Mouse (Mus musculus) MEL (cell line): ENCODE measurements around the gene Samd14. TPM values are rescaled to one million over a fixed set of nuclear protein-coding genes. Genes with fewer than 3 reads are reported as not detected.

Experiments used
- DNase-seq: peaks from one replicate; pipeline ENCODE4 v3.0.0; 2011; ENCODE audit warnings: low read depth, low spot score
- H3K27ac ChIP-seq: 2 replicates; pipeline ENCODE4 v1.5.1; 2012; ENCODE audit warnings: low read depth, mild to moderate bottlenecking, control low read depth, low read length, moderate library complexity; ENCODE audit not compliant: control insufficient read depth
- H3K27me3 ChIP-seq, 2 experiments: fragments of 150-350 bp in 1 of 2; sonication (generic) in 1 of 2; 2 replicates each; pipeline ENCODE4 v1.6.1; 2012; ENCODE audit warnings: low read length in 2 of 2, mild to moderate bottlenecking in 2 of 2, improper control_type of control experiment in 1 of 2, moderate library complexity in 1 of 2; ENCODE audit not compliant: insufficient read depth in 2 of 2, control insufficient read depth in 1 of 2
- H3K36me3 ChIP-seq, 2 experiments: 2 replicates each; pipeline ENCODE4 v1.6.1; 2012 to 2014; ENCODE audit warnings: low read length in 2 of 2, improper control_type of control experiment in 1 of 2, inconsistent platforms in 1 of 2, mild to moderate bottlenecking in 1 of 2; ENCODE audit not compliant: insufficient read depth in 2 of 2, control insufficient read depth in 1 of 2
- H3K4me1 ChIP-seq, 2 experiments: fragments of 150-350 bp in 1 of 2; sonication (generic) in 1 of 2; 2 replicates each; pipeline ENCODE4 v1.6.1; 2012; ENCODE audit warnings: low read length in 2 of 2, improper control_type of control experiment in 1 of 2, mild to moderate bottlenecking in 1 of 2; ENCODE audit not compliant: insufficient read depth in 2 of 2, control insufficient read depth in 1 of 2
- H3K4me3 ChIP-seq, 2 experiments: fragments of 150-350 bp in 1 of 2; sonication (generic) in 1 of 2; 2 replicates each; pipeline ENCODE4 v1.5.1; 2012; ENCODE audit warnings: low read depth in 2 of 2, low read length in 2 of 2, mild to moderate bottlenecking in 2 of 2, moderate library complexity in 2 of 2, control low read depth in 1 of 2, improper control_type of control experiment in 1 of 2; ENCODE audit not compliant: control insufficient read depth in 1 of 2, insufficient read depth in 1 of 2
- H3K79me2 ChIP-seq: 2 replicates; pipeline ENCODE4 v1.6.1; 2012; ENCODE audit warnings: mild to moderate bottlenecking, low read length, moderate library complexity; ENCODE audit not compliant: control insufficient read depth, poor library complexity, insufficient read depth
- H3K9ac ChIP-seq: 2 replicates; pipeline ENCODE4 v1.6.1; 2012; ENCODE audit warnings: low read depth, mild to moderate bottlenecking, control low read depth, low read length, moderate library complexity; ENCODE audit not compliant: control insufficient read depth, poor library complexity, severe bottlenecking
- H3K9me3 ChIP-seq: fragments of 150-350 bp; sonication (generic); replicated peaks from 2 replicates; pipeline ENCODE4 v1.6.1; 2012; ENCODE audit warnings: mild to moderate bottlenecking, low read length, improper control_type of control experiment, moderate library complexity; ENCODE audit not compliant: insufficient read depth
- BHLHE40 ChIP-seq: IDR thresholded peaks from 2 replicates; pipeline ENCODE4 v1.6.1; 2012; ENCODE audit warnings: low read depth, mild to moderate bottlenecking, inconsistent platforms, low read length, improper control_type of control experiment, borderline replicate concordance
- CHD2 ChIP-seq: IDR thresholded peaks from 2 replicates; pipeline ENCODE4 v1.6.1; 2011; ENCODE audit warnings: low read length, improper control_type of control experiment
- ELF1 ChIP-seq: IDR thresholded peaks from 2 replicates; pipeline ENCODE4 v1.6.1; 2014; ENCODE audit warnings: low read depth, mild to moderate bottlenecking, inconsistent platforms, low read length, improper control_type of control experiment, moderate library complexity
- EP300 ChIP-seq, 2 experiments: IDR thresholded peaks; 2 replicates each; pipeline ENCODE4 v1.6.1; 2011; ENCODE audit warnings: improper control_type of control experiment in 2 of 2, low read length in 2 of 2, low read depth in 1 of 2, mild to moderate bottlenecking in 1 of 2
- ETS1 ChIP-seq: IDR thresholded peaks from 2 replicates; pipeline ENCODE4 v1.6.1; 2012; ENCODE audit warnings: low read depth, mild to moderate bottlenecking, inconsistent platforms, low read length, improper control_type of control experiment, moderate library complexity
- GABPA ChIP-seq: IDR thresholded peaks from 2 replicates; pipeline ENCODE4 v1.6.1; 2012; ENCODE audit warnings: low read depth, mild to moderate bottlenecking, inconsistent platforms, low read length, improper control_type of control experiment, moderate library complexity
- GATA1 ChIP-seq: IDR thresholded peaks from 2 replicates; pipeline ENCODE4 v1.6.1; 2011; ENCODE audit warnings: low read depth, low read length, improper control_type of control experiment
- MAFK ChIP-seq: IDR thresholded peaks from 2 replicates; pipeline ENCODE4 v1.6.1; 2011; ENCODE audit warnings: low read depth, mild to moderate bottlenecking, low read length, improper control_type of control experiment, borderline replicate concordance
- MAX ChIP-seq: IDR thresholded peaks from 2 replicates; pipeline ENCODE4 v1.6.1; 2011; ENCODE audit warnings: low read length, improper control_type of control experiment
- MEF2A ChIP-seq: IDR thresholded peaks from 2 replicates; pipeline ENCODE4 v1.6.1; 2014; ENCODE audit warnings: low read depth, mild to moderate bottlenecking, inconsistent platforms, low read length, improper control_type of control experiment; ENCODE audit not compliant: poor library complexity, insufficient replicate concordance, severe bottlenecking; ENCODE audit errors: extremely low read depth
- MXI1 ChIP-seq: IDR thresholded peaks from 2 replicates; pipeline ENCODE4 v1.6.1; 2011; ENCODE audit warnings: mild to moderate bottlenecking, low read depth, low read length, improper control_type of control experiment
- MYB ChIP-seq: IDR thresholded peaks from 2 replicates; pipeline ENCODE4 v1.6.1; 2011; ENCODE audit warnings: mild to moderate bottlenecking, low read depth, low read length, improper control_type of control experiment
- MYC ChIP-seq: IDR thresholded peaks from 2 replicates; pipeline ENCODE4 v1.6.1; 2011; ENCODE audit warnings: low read depth, mild to moderate bottlenecking, low read length, improper control_type of control experiment, moderate library complexity
- SIN3A ChIP-seq: IDR thresholded peaks from 2 replicates; pipeline ENCODE4 v1.6.1; 2012; ENCODE audit warnings: low read length, improper control_type of control experiment, inconsistent platforms
- SMC3 ChIP-seq: IDR thresholded peaks from 2 replicates; pipeline ENCODE4 v1.6.1; 2011; ENCODE audit warnings: low read depth, low read length, improper control_type of control experiment
- TAL1 ChIP-seq: IDR thresholded peaks from 2 replicates; pipeline ENCODE4 v1.6.1; 2012; ENCODE audit warnings: mild to moderate bottlenecking, inconsistent platforms, low read length, moderate library complexity, mixed read lengths
- TCF12 ChIP-seq: IDR thresholded peaks from 2 replicates; pipeline ENCODE4 v1.6.1; 2014; ENCODE audit warnings: low read depth, mild to moderate bottlenecking, inconsistent platforms, low read length, improper control_type of control experiment, moderate library complexity
- USF1 ChIP-seq: IDR thresholded peaks from 2 replicates; pipeline ENCODE4 v1.6.1; 2014; ENCODE audit warnings: low read depth, mild to moderate bottlenecking, inconsistent platforms, low read length, improper control_type of control experiment, moderate library complexity
- USF2 ChIP-seq, 2 experiments: IDR thresholded peaks; 2 replicates each; pipeline ENCODE4 v1.6.1; 2011 to 2012; ENCODE audit warnings: improper control_type of control experiment in 2 of 2, low read length in 2 of 2, borderline replicate concordance in 1 of 2, inconsistent platforms in 1 of 2, low read depth in 1 of 2, mild to moderate bottlenecking in 1 of 2; ENCODE audit not compliant: insufficient read depth in 1 of 2
- ZC3H11A ChIP-seq: IDR thresholded peaks from 2 replicates; pipeline ENCODE4 v1.6.1; 2012; ENCODE audit warnings: low read depth, mild to moderate bottlenecking, inconsistent platforms, low read length, improper control_type of control experiment
- ZNF384 ChIP-seq: IDR thresholded peaks from 2 replicates; pipeline ENCODE4 v1.6.1; 2012; ENCODE audit warnings: low read depth, mild to moderate bottlenecking, inconsistent platforms, low read length, improper control_type of control experiment
- polyA plus RNA-seq, 2 experiments: library from polyadenylated mRNA; stranded (reverse) in 1 of 2; unstranded in 1 of 2; fragments of >175 nt in 1 of 2; fragments of >200 nt in 1 of 2; gene quantifications; 2 replicates each; pipeline versions ENCODE4 v1.2.1 to v1.2.4; 2012; ENCODE audit warnings: low replicate concordance in 2 of 2, low read depth in 1 of 2; ENCODE audit not compliant: insufficient read length in 2 of 2, insufficient read depth in 1 of 2, missing spikeins in 1 of 2
- total RNA-seq: library from RNA; depleted of rRNA; stranded (reverse); fragments of 300-350 nt; gene quantifications from 2 replicates; pipeline ENCODE4 v1.2.3, GENCODE M21; 2012

The Samd14 gene
- total and polyA plus RNA-seq, 3 experiments = 57.6 to 1,219 (median 101) TPM

DNA sequence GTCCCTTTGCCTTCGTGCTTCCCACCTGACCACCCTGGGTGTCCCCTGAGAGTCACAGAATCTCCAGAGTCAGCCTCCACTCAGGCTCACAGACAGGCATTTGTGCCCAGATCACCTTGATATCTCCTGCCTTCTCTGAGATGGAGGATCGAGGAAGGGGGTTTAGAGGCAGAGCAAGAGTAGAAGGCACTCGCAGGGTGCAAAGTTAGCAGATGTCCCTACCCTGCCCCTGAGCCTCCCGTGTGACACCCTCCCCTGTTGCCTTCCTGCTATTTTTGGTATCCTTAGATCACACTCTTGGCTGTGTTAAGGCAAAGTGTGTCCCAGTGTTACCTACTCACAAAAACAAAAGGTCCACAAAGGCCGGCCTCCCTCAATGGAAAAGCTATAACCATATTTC, 33.5 kb upstream of the Samd14 start, which contains the start of gene Sgca:
Gene Sgca, minus strand, starts transcription at position 129 of the 400 bp plus-strand sequence.
- no peak for TF ChIP-seq MEF2A
- TF ChIP-seq USF1 = no peak
- no peak for TF ChIP-seq MYB
- TF ChIP-seq ZNF384 = no peak
- no peak for TF ChIP-seq CHD2
- no peak for TF ChIP-seq MYC
- TF ChIP-seq USF2 (IDR thresholded peaks at IDR 0.05; ENCODE audit: borderline replicate concordance in 1 of 2, insufficient read depth in 1 of 2, low read depth in 1 of 2, low read length in 2 of 2) = no peak
- TF ChIP-seq GATA1 = no peak
- no peak for TF ChIP-seq TCF12
- TF ChIP-seq ZC3H11A = no peak
- no peak for TF ChIP-seq SMC3
- no peak for TF ChIP-seq EP300 (IDR thresholded peaks at IDR 0.05; ENCODE audit: low read depth in 1 of 2, low read length in 2 of 2)
- no peak for TF ChIP-seq BHLHE40
- no peak for TF ChIP-seq ETS1
- no peaks in the 10 kb centered on the region for H3K9me3 ChIP-seq
- DNase-seq = no peak
- no peak within 1 kb of the TSS for H3K9ac ChIP-seq
- peaks cover 0 to 11% of the 10 kb centered on the region in 2 experiments; a peak in 2 of 4 replicates for H3K36me3 ChIP-seq
- peaks cover 2 to 8% of the 10 kb centered on the region in 2 experiments; a peak in 3 of 4 replicates for H3K4me1 ChIP-seq
- H3K27me3 ChIP-seq = no peaks in the 10 kb centered on the region
- H3K4me3 ChIP-seq = no peak within 1 kb of the TSS
- no peak within 1 kb of the TSS for H3K27ac ChIP-seq
- no peaks in the 10 kb centered on the region for H3K79me2 ChIP-seq

DNA sequence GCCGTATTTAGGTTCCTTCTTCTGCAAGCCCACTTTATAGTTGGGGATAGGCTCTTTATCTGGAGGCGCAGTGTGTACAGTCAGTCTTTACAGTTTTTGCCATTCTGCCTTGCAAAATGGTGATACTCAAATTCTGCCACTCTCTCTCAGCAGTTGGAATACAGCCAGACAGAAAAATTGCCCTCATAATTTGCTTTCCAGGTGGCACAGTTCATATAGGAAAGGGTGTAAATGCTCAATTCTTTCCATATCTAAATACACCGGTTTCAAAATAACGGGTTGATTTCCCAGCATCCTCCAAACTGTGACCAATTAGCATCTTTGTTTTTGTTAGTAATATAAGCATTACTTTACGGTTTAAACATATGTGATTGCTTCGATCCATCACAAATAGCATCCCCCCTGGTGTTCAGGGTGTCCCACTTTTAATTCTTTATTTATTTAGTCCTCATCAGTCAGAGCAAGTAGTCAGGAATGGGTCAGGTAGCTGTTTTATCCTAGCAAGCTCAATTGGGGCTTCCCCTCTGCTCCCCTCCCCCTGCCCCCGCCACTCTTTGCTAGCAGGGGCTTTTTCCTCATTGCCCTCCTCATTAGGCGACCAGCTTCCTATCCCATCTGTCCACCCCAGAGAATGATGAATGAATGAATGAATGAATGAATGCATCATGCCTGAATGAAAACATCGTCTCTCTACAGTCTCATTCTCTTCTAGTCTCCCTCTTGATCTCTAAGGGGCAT, 31.3 kb upstream of the Samd14 start:
- TF ChIP-seq MAFK (no peak), GABPA (no peak), GATA1 (peak; percentile 65; the same call in 1 of the 2 replicates), EP300 (IDR thresholded peaks at IDR 0.05; ENCODE audit: low read depth in 1 of 2, low read length in 2 of 2) (peak; percentile 68 to 81), TAL1 (peak; percentile 44), TCF12 (no peak), ETS1 (peak; percentile 46; the same call in 1 of the 2 replicates), SIN3A (peak; percentile 63; the same call in 1 of the 2 replicates), MEF2A (no peak), ELF1 (no peak), MAX (peak; percentile 35; the same call in 1 of the 2 replicates), MXI1 (peak; percentile 32; the same call in 1 of the 2 replicates)
- Histone ChIP-seq H3K36me3 (peaks cover 0 to 11% of the 10 kb centered on the region in 2 experiments; a peak in 2 of 4 replicates), H3K4me1 (peaks cover 2 to 8% of the 10 kb centered on the region in 2 experiments; a peak in 3 of 4 replicates), H3K4me3 (peak overlapping the region; percentile 4 to 14; a peak in 2 of 4 replicates), H3K27ac (no peak overlapping the region), H3K9me3 (no peaks in the 10 kb centered on the region), H3K79me2 (no peaks in the 10 kb centered on the region), H3K9ac (no peak overlapping the region), H3K27me3 (no peaks in the 10 kb centered on the region)
- DNase-seq = peak; percentile 66
